Mouse (Mus musculus): ENCODE data around the gene Frmd4a. TPM values are rescaled to one million over a fixed set of nuclear protein-coding genes. Genes with fewer than 3 reads are reported as not detected.

The Frmd4a gene
- polyA plus RNA-seq, 1 experiment: 13.5 TPM

GRCm38 (mm10) chr2:4401597-4402581, 384.4 kb downstream of the Frmd4a start:
- WGBS: 9% methylated on average over 28 of the region's 28 CpGs
- no peaks in the 10 kb centered on the region for H3K36me3 ChIP-seq (ENCODE audit: control insufficient read depth, insufficient read depth, low read length)
- DNase-seq (ENCODE audit: low read depth in 1 of 2, low spot score in 2 of 2): no peak
- H3K27ac ChIP-seq (ENCODE audit: insufficient read depth, low read length): peak overlapping the region; percentile 9; the same call in 1 of the 2 replicates
- no peaks in the 10 kb centered on the region; the same call in 1 of the 2 replicates for H3K4me1 ChIP-seq (ENCODE audit: control insufficient read depth, insufficient read depth, insufficient read length)
- TF ChIP-seq POLR2A (IDR thresholded peaks at IDR 0.05; ENCODE audit: low read depth, low read length) (no peak), CTCF (IDR thresholded peaks at IDR 0.05; ENCODE audit: extremely low read depth, insufficient read depth, insufficient read length, insufficient replicate concordance) (no peak)
- peak overlapping the region; percentile 45 for H3K4me3 ChIP-seq (ENCODE audit: extremely low read depth, insufficient read depth, insufficient read length)
- H3K27me3 ChIP-seq (ENCODE audit: control insufficient read depth, insufficient read depth, low read length): peaks cover 10% of the 10 kb centered on the region

GRCm38 (mm10) chr2:4406977-4407376, 389.5 kb downstream of the Frmd4a start:
- Histone ChIP-seq H3K36me3 (ENCODE audit: control insufficient read depth, insufficient read depth, low read length) (no peaks in the 10 kb centered on the region), H3K4me1 (ENCODE audit: control insufficient read depth, insufficient read depth, insufficient read length) (no peaks in the 10 kb centered on the region), H3K27me3 (ENCODE audit: control insufficient read depth, insufficient read depth, low read length) (0 out of 2 replicates have a peak, but pooled peaks cover 5% of the 10 kb centered on the region), H3K27ac (ENCODE audit: insufficient read depth, low read length) (no peak overlapping the region), H3K4me3 (ENCODE audit: extremely low read depth, insufficient read depth, insufficient read length) (no peak overlapping the region)
- DNase-seq (ENCODE audit: low read depth in 1 of 2, low spot score in 2 of 2): no peak
- TF ChIP-seq CTCF (IDR thresholded peaks at IDR 0.05; ENCODE audit: extremely low read depth, insufficient read depth, insufficient read length, insufficient replicate concordance) (no peak), POLR2A (IDR thresholded peaks at IDR 0.05; ENCODE audit: low read depth, low read length) (no peak)
- WGBS: 93% methylated on average over 5 of the region's 5 CpGs

GRCm38 (mm10) chr2:4409810-4410433, 392.4 kb downstream of the Frmd4a start:
- no peaks in the 10 kb centered on the region for H3K27me3 ChIP-seq (ENCODE audit: control insufficient read depth, insufficient read depth, low read length)
- H3K4me3 ChIP-seq (ENCODE audit: extremely low read depth, insufficient read depth, insufficient read length): no peak overlapping the region
- no peak for DNase-seq (ENCODE audit: low read depth in 1 of 2, low spot score in 2 of 2)
- TF ChIP-seq POLR2A (IDR thresholded peaks at IDR 0.05; ENCODE audit: low read depth, low read length) (no peak), CTCF (IDR thresholded peaks at IDR 0.05; ENCODE audit: extremely low read depth, insufficient read depth, insufficient read length, insufficient replicate concordance) (no peak)
- no peak overlapping the region for H3K27ac ChIP-seq (ENCODE audit: insufficient read depth, low read length)
- H3K4me1 ChIP-seq (ENCODE audit: control insufficient read depth, insufficient read depth, insufficient read length): no peaks in the 10 kb centered on the region
- WGBS: 22% methylated on average over 8 of the region's 8 CpGs
- no peaks in the 10 kb centered on the region for H3K36me3 ChIP-seq (ENCODE audit: control insufficient read depth, insufficient read depth, low read length)

GRCm38 (mm10) chr2:4412870-4413595, 395.5 kb downstream of the Frmd4a start:
- no peak overlapping the region for H3K27ac ChIP-seq (ENCODE audit: insufficient read depth, low read length)
- no peaks in the 10 kb centered on the region for H3K27me3 ChIP-seq (ENCODE audit: control insufficient read depth, insufficient read depth, low read length)
- no peak for DNase-seq (ENCODE audit: low read depth in 1 of 2, low spot score in 2 of 2)
- 80% methylated on average over 5 of the region's 5 CpGs for WGBS
- TF ChIP-seq POLR2A (IDR thresholded peaks at IDR 0.05; ENCODE audit: low read depth, low read length) (no peak), CTCF (IDR thresholded peaks at IDR 0.05; ENCODE audit: extremely low read depth, insufficient read depth, insufficient read length, insufficient replicate concordance) (no peak)
- H3K4me3 ChIP-seq (ENCODE audit: extremely low read depth, insufficient read depth, insufficient read length): no peak overlapping the region
- no peaks in the 10 kb centered on the region for H3K36me3 ChIP-seq (ENCODE audit: control insufficient read depth, insufficient read depth, low read length)
- no peaks in the 10 kb centered on the region for H3K4me1 ChIP-seq (ENCODE audit: control insufficient read depth, insufficient read depth, insufficient read length)

GRCm38 (mm10) chr2:4413596-4414335, 396.2 kb downstream of the Frmd4a start:
- 89% methylated on average over 16 of the region's 16 CpGs for WGBS
- TF ChIP-seq CTCF (IDR thresholded peaks at IDR 0.05; ENCODE audit: extremely low read depth, insufficient read depth, insufficient read length, insufficient replicate concordance) (no peak), POLR2A (IDR thresholded peaks at IDR 0.05; ENCODE audit: low read depth, low read length) (no peak)

More at GRCm38 (mm10) chr2:4413596-4414335, 396.2 kb downstream of the Frmd4a start:
- Histone ChIP-seq H3K4me3 (ENCODE audit: extremely low read depth, insufficient read depth, insufficient read length) (no peak overlapping the region), H3K27ac (ENCODE audit: insufficient read depth, low read length) (no peak overlapping the region), H3K4me1 (ENCODE audit: control insufficient read depth, insufficient read depth, insufficient read length) (no peaks in the 10 kb centered on the region), H3K27me3 (ENCODE audit: control insufficient read depth, insufficient read depth, low read length) (no peaks in the 10 kb centered on the region), H3K36me3 (ENCODE audit: control insufficient read depth, insufficient read depth, low read length) (no peaks in the 10 kb centered on the region)
- DNase-seq (ENCODE audit: low read depth in 1 of 2, low spot score in 2 of 2): no peak

All from spleen, adult 2 months (tissue).